Mouse (Mus musculus): ENCODE data around the gene Sgsm1. TPM values are rescaled to one million over a fixed set of nuclear protein-coding genes. Genes with fewer than 3 reads are reported as not detected.
A peak's percentile ranks its signal among the peaks of the same experiment; 100 is the strongest.

Gene Sgsm1
- total and polyA plus RNA-seq, 3 experiments = 0.05 TPM; not detected in 2

- H3K4me1 ChIP-seq (ENCODE audit: insufficient read depth, low read depth, low read length) = no peaks in the 10 kb centered on the region
- H3K9me3 ChIP-seq (replicated peaks) = peaks cover 92% of the 10 kb centered on the region
- H3K36me3 ChIP-seq (replicated peaks) = no peaks in the 10 kb centered on the region
- no peaks in the 10 kb centered on the region for H3K27me3 ChIP-seq (ENCODE audit: insufficient read depth, low read length)
- DNase-seq (ENCODE audit: low spot score) (no peak), ATAC-seq (ENCODE audit: extremely low read depth, insufficient number of reproducible peaks, low FRiP score, poor library complexity, severe bottlenecking) (no peak)
- TF ChIP-seq POLR2AphosphoS5 (IDR thresholded peaks at IDR 0.05; ENCODE audit: insufficient replicate concordance, low read depth, low read length) = no peak
- no peak for TF ChIP-seq GATA2 (IDR thresholded peaks at IDR 0.05; ENCODE audit: borderline replicate concordance, low read depth, low read length)
- peak overlapping the region; percentile 13; the same call in 1 of the 2 replicates for H3K4me3 ChIP-seq (ENCODE audit: low read depth, low read length)
Measured at GRCm38 (mm10) chr5:113283726-113284125, 26.9 kb downstream of the Sgsm1 start.

GRCm38 (mm10) chr5:113281557-113281956, 29.0 kb downstream of the Sgsm1 start:
- no peak for DNase-seq (ENCODE audit: low spot score)
- H3K4me3 ChIP-seq (ENCODE audit: low read depth, low read length) = no peak overlapping the region
- H3K27me3 ChIP-seq (ENCODE audit: insufficient read depth, low read length) = no peaks in the 10 kb centered on the region
- peaks cover 92% of the 10 kb centered on the region for H3K9me3 ChIP-seq (replicated peaks)
- H3K4me1 ChIP-seq (ENCODE audit: insufficient read depth, low read depth, low read length) = no peaks in the 10 kb centered on the region
- no peaks in the 10 kb centered on the region for H3K36me3 ChIP-seq (replicated peaks)
- ATAC-seq (ENCODE audit: extremely low read depth, insufficient number of reproducible peaks, low FRiP score, poor library complexity, severe bottlenecking) = no peak
- TF ChIP-seq POLR2AphosphoS5 (IDR thresholded peaks at IDR 0.05; ENCODE audit: insufficient replicate concordance, low read depth, low read length) (no peak), GATA2 (IDR thresholded peaks at IDR 0.05; ENCODE audit: borderline replicate concordance, low read depth, low read length) (no peak), TAL1 (conservative IDR thresholded peaks at IDR 0.05; ENCODE audit: low read depth, low read length) (no peak), CTCF (IDR thresholded peaks at IDR 0.05; ENCODE audit: low read depth, low read length) (no peak), GATA1 (IDR thresholded peaks at IDR 0.05; ENCODE audit: borderline replicate concordance, low read length) (no peak)

DNA sequence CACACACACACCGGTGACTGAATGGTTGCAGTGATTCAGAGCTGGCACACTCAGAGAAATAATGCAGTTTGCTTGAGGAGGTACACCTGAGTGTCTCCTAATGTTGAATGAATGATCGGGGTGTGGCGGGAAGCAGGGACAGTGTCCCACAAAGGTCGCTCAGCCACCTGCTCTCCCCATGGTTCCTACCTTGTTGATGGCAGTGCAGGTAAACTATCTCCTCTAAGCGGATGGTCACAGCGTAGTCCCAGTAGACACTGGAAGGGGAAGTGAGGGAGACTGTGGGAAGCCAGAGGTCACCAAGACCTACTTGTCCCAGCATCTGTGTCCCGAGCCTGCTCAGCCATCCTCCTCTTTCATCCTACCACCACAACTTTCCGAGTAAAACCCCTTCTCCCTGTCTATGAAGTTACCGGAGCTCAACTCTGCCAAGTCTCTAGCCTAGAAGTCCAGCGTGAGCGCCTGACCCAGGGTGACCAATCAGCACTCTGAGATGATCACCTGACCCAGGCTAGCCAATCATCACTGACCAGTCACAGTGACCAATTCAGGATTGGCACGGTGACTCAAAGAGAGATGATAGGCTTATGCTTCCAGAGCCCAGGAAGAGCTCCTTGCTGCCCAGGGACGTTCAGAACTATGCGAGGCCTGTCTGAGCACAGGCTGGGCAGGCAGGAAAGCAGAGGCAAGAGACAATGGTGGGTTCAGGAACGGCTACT, 30.3 kb downstream of the Sgsm1 start:
- Histone ChIP-seq H3K4me3 (ENCODE audit: low read depth, low read length) (no peak overlapping the region), H3K36me3 (replicated peaks) (no peaks in the 10 kb centered on the region), H3K9me3 (replicated peaks) (peaks cover 93% of the 10 kb centered on the region), H3K4me1 (ENCODE audit: insufficient read depth, low read depth, low read length) (no peaks in the 10 kb centered on the region), H3K27me3 (ENCODE audit: insufficient read depth, low read length) (no peaks in the 10 kb centered on the region)
- DNase-seq (ENCODE audit: low spot score) (no peak), ATAC-seq (ENCODE audit: extremely low read depth, insufficient number of reproducible peaks, low FRiP score, poor library complexity, severe bottlenecking) (no peak)
- TF ChIP-seq GATA1 (IDR thresholded peaks at IDR 0.05; ENCODE audit: borderline replicate concordance, low read length) (no peak), CTCF (IDR thresholded peaks at IDR 0.05; ENCODE audit: low read depth, low read length) (no peak), GATA2 (IDR thresholded peaks at IDR 0.05; ENCODE audit: borderline replicate concordance, low read depth, low read length) (no peak), POLR2AphosphoS5 (IDR thresholded peaks at IDR 0.05; ENCODE audit: insufficient replicate concordance, low read depth, low read length) (no peak), TAL1 (conservative IDR thresholded peaks at IDR 0.05; ENCODE audit: low read depth, low read length) (no peak)

DNA sequence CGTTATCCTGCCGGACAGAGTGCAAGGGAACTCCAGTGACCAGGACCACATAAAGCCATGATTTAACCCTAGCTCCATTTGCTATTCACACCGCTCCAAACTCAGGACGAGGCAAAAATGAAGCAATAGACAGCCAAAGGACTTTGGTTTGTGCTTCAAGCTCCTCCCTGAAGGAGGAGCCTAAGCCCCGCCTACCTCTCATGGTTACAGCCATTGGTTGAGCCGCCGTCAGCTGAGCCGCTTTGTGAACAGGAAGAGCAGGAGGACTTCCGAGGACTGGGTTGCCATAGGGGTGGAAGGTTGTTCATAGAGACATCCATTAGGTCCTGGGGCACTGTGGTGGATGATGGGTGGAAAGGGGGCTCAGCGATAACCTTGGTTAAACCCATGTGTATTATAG, 34.7 kb downstream of the Sgsm1 start:
- no peaks in the 10 kb centered on the region for H3K4me1 ChIP-seq (ENCODE audit: insufficient read depth, low read depth, low read length)
- H3K27me3 ChIP-seq (ENCODE audit: insufficient read depth, low read length) = no peaks in the 10 kb centered on the region; the same call in 1 of the 2 replicates
- H3K36me3 ChIP-seq (replicated peaks) = no peaks in the 10 kb centered on the region
- no peak for TF ChIP-seq CTCF (IDR thresholded peaks at IDR 0.05; ENCODE audit: low read depth, low read length)
- no peak for TF ChIP-seq TAL1 (conservative IDR thresholded peaks at IDR 0.05; ENCODE audit: low read depth, low read length)
- TF ChIP-seq GATA1 (IDR thresholded peaks at IDR 0.05; ENCODE audit: borderline replicate concordance, low read length) = no peak
- no peak for TF ChIP-seq GATA2 (IDR thresholded peaks at IDR 0.05; ENCODE audit: borderline replicate concordance, low read depth, low read length)
- no peak for TF ChIP-seq POLR2AphosphoS5 (IDR thresholded peaks at IDR 0.05; ENCODE audit: insufficient replicate concordance, low read depth, low read length)
- ATAC-seq (ENCODE audit: extremely low read depth, insufficient number of reproducible peaks, low FRiP score, poor library complexity, severe bottlenecking) (no peak), DNase-seq (ENCODE audit: low spot score) (no peak)
- H3K4me3 ChIP-seq (ENCODE audit: low read depth, low read length) = no peak overlapping the region
- H3K9me3 ChIP-seq (replicated peaks) = peaks cover 90% of the 10 kb centered on the region

DNA sequence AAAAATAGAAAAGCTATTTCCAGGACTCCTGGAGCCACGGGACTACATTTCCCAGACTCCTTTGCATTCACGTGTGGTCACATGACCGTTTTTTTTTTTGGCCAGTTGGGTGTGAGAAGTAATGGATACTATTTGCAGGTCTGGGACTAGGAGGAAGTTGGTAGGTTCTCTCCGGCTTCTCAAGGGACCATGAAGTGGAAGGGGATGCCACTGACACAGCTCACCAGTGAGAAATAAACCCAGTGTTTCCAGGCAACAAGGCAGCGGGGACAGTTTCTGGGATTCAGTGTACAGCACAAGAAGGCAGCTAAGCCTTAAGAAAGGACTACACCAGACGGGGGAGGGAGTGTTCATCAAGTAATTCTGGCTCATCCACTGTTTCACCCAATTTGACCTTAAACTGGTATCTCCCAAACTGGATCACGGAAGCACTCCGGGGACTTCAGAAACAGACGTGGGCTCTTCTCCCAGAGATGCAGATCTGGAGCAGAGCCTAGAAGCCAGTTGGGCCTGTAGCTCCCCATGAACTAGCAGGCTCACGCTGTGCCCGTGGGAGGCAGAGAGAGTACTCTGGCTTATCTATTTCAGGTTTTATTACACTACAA, 39.3 kb downstream of the Sgsm1 start:
- no peak for ATAC-seq (ENCODE audit: extremely low read depth, insufficient number of reproducible peaks, low FRiP score, poor library complexity, severe bottlenecking)
- TF ChIP-seq GATA2 (IDR thresholded peaks at IDR 0.05; ENCODE audit: borderline replicate concordance, low read depth, low read length) = no peak
- TF ChIP-seq TAL1 (conservative IDR thresholded peaks at IDR 0.05; ENCODE audit: low read depth, low read length) = no peak
- TF ChIP-seq CTCF (IDR thresholded peaks at IDR 0.05; ENCODE audit: low read depth, low read length) = no peak
- TF ChIP-seq POLR2AphosphoS5 (IDR thresholded peaks at IDR 0.05; ENCODE audit: insufficient replicate concordance, low read depth, low read length) = no peak
- TF ChIP-seq GATA1 (IDR thresholded peaks at IDR 0.05; ENCODE audit: borderline replicate concordance, low read length) = no peak
- H3K27me3 ChIP-seq (ENCODE audit: insufficient read depth, low read length) = no peaks in the 10 kb centered on the region; the same call in 1 of the 2 replicates
- no peaks in the 10 kb centered on the region for H3K36me3 ChIP-seq (replicated peaks)
- DNase-seq (ENCODE audit: low spot score) = no peak
- no peak overlapping the region for H3K4me3 ChIP-seq (ENCODE audit: low read depth, low read length)
- H3K9me3 ChIP-seq (replicated peaks) = peaks cover 85% of the 10 kb centered on the region
- H3K4me1 ChIP-seq (ENCODE audit: insufficient read depth, low read depth, low read length) = no peaks in the 10 kb centered on the region

GRCm38 (mm10) chr5:113270043-113270442, 40.5 kb downstream of the Sgsm1 start:
- TF ChIP-seq GATA2 (IDR thresholded peaks at IDR 0.05; ENCODE audit: borderline replicate concordance, low read depth, low read length) (no peak), TAL1 (conservative IDR thresholded peaks at IDR 0.05; ENCODE audit: low read depth, low read length) (no peak), GATA1 (IDR thresholded peaks at IDR 0.05; ENCODE audit: borderline replicate concordance, low read length) (no peak), POLR2AphosphoS5 (IDR thresholded peaks at IDR 0.05; ENCODE audit: insufficient replicate concordance, low read depth, low read length) (no peak), CTCF (IDR thresholded peaks at IDR 0.05; ENCODE audit: low read depth, low read length) (no peak)
- Histone ChIP-seq H3K9me3 (replicated peaks) (peaks cover 85% of the 10 kb centered on the region), H3K4me3 (ENCODE audit: low read depth, low read length) (no peak overlapping the region), H3K36me3 (replicated peaks) (no peaks in the 10 kb centered on the region), H3K27me3 (ENCODE audit: insufficient read depth, low read length) (no peaks in the 10 kb centered on the region; the same call in 1 of the 2 replicates), H3K4me1 (ENCODE audit: insufficient read depth, low read depth, low read length) (no peaks in the 10 kb centered on the region)
- no peak for DNase-seq (ENCODE audit: low spot score)
- ATAC-seq (ENCODE audit: extremely low read depth, insufficient number of reproducible peaks, low FRiP score, poor library complexity, severe bottlenecking) = no peak

All from G1E (cell line).